Mouse (Mus musculus) forebrain, embryonic 16.5 days (tissue): ENCODE results near the gene B4galt3. TPM values are rescaled to one million over a fixed set of nuclear protein-coding genes. Genes with fewer than 3 reads are reported as not detected.

ENCODE experiments used
- ATAC-seq: fragments of 200-750 bp; cut with Nextera tagmentation; 2 replicates; pipeline ENCODE4 v1.8.0; 2017; ENCODE audit warnings: mild to moderate bottlenecking, moderate library complexity
- H3K27ac ChIP-seq: fragments of 300-500 bp; sonication (generic); 2 replicates; pipeline ENCODE4 v1.5.1; 2014; ENCODE audit warnings: low read length, control low read depth
- H3K27me3 ChIP-seq: fragments of 300-500 bp; sonication (generic); replicated peaks from 2 replicates; pipeline ENCODE4 v1.6.1; 2014; ENCODE audit warnings: low read length; ENCODE audit not compliant: control insufficient read depth, insufficient read depth
- H3K36me3 ChIP-seq: fragments of 300-500 bp; sonication (generic); 2 replicates; pipeline ENCODE4 v1.6.1; 2014; ENCODE audit not compliant: control insufficient read depth, insufficient read depth
- H3K4me1 ChIP-seq: fragments of 300-500 bp; sonication (generic); replicated peaks from 2 replicates; pipeline ENCODE4 v1.6.1; 2014; ENCODE audit warnings: low read length; ENCODE audit not compliant: control insufficient read depth, insufficient read depth
- H3K4me2 ChIP-seq: fragments of 300-500 bp; sonication (generic); 2 replicates; pipeline ENCODE4 v1.6.1; 2014; ENCODE audit warnings: mild to moderate bottlenecking, low read length, control low read depth
- H3K4me3 ChIP-seq: fragments of 300-500 bp; sonication (generic); replicated peaks from 2 replicates; pipeline ENCODE4 v1.5.1; 2014; ENCODE audit warnings: mild to moderate bottlenecking, low read length, control low read depth
- H3K9ac ChIP-seq: fragments of 300-500 bp; sonication (generic); replicated peaks from 2 replicates; pipeline ENCODE4 v1.6.1; 2014; ENCODE audit warnings: low read depth, low read length, control low read depth
- H3K9me3 ChIP-seq: fragments of 300-500 bp; sonication (generic); 2 replicates; pipeline ENCODE4 v1.6.1; 2016; ENCODE audit warnings: low read length; ENCODE audit not compliant: control insufficient read depth
- WGBS: fragments of 180-500 bp; shearing (Covaris S2); extraction: QIAGEN DNeasy Blood & Tissue Kit; methylation state at CpG from one replicate; pipeline ENCODE4 v1.1.7; 2014; 5-methylcytosine and 5-hydroxymethylcytosine counted together
- polyA plus RNA-seq: library from polyadenylated mRNA; unstranded; fragments of >200 nt; fragmentation: Nextera tagmentation; extraction: Ambion mirVana; gene quantifications from 2 replicates; pipeline ENCODE4 v1.2.1, GENCODE M21; 2015

The B4galt3 gene
- polyA plus RNA-seq, 1 experiment from 2014 or later: 114 TPM

DNA sequence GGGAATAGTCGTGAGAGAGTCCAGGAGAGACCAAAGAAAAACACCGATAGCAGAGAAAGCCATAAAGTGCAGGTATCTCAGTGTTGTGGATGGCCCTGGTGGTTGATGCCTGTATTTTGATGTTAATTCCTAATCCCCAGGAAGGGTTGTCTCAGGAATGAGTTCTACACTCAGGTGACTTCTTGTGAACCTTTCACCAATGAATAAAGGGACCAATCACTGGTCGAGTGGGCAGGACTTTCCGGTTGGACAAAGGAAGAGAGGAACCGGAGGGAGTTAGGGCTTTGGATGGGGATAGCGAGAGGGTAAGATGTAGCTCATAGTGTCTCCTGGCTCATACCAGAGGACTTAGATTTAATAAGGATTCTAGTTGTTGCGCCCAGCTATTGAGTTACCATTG is 49.6 kb downstream of the B4galt3 start:
- Histone ChIP-seq H3K27ac (no peak overlapping the region), H3K4me1 (no peaks in the 10 kb centered on the region), H3K4me3 (no peak overlapping the region), H3K9ac (no peak overlapping the region), H3K27me3 (no peaks in the 10 kb centered on the region; the same call in 1 of the 2 replicates), H3K4me2 (no peak overlapping the region), H3K9me3 (no peaks in the 10 kb centered on the region), H3K36me3 (no peaks in the 10 kb centered on the region)
- 10% methylated on average over 7 of the region's 7 CpGs for WGBS
- ATAC-seq: no peak

DNA sequence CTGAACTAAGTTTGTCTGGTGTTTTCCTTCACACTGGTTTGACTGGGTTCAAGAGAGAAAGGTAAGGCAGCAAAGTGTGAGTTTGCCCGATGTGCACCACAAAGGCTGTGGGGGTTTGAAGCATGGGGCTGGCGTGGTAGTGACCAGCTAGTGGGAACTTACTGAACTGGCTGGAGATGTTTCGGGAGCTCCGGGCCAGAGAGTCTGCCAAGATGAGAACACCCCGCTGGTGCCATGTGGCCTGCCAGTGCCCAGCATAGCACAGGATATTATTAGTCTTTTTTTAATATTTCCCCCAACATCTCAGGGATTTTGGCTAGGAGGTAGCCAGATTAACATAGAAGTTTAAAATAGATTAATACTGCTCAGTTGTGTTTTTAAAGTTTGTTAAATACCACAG is 50.0 kb downstream of the B4galt3 start:
- no peak overlapping the region for H3K9ac ChIP-seq
- WGBS: 14% methylated on average over 5 of the region's 5 CpGs
- no peaks in the 10 kb centered on the region; the same call in 1 of the 2 replicates for H3K27me3 ChIP-seq
- no peak overlapping the region for H3K27ac ChIP-seq
- H3K4me3 ChIP-seq: no peak overlapping the region
- H3K4me1 ChIP-seq: no peaks in the 10 kb centered on the region
- no peaks in the 10 kb centered on the region for H3K36me3 ChIP-seq
- H3K4me2 ChIP-seq: no peak overlapping the region
- no peaks in the 10 kb centered on the region for H3K9me3 ChIP-seq
- ATAC-seq: no peak

DNA sequence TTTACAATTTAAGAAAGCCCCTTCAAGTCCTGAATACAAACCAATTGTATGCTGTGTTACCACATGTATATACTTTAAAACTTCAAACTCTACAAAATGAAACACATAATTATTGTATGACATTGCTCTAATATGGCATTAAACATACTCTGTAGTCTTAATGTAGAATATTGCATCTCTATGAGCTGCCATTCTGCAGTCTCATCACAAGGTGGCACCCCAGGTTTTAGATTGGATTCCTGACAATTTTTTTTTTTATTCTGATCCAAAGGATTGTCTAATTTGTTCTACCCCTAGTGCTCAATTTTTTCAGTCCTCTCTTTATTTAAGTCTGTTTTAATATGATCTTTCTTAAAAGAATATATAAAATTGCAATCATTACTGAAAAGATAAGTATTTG is 51.3 kb downstream of the B4galt3 start:
- no peak overlapping the region for H3K4me2 ChIP-seq
- H3K4me3 ChIP-seq: no peak overlapping the region
- peaks cover 3% of the 10 kb centered on the region; the same call in 1 of the 2 replicates for H3K4me1 ChIP-seq
- no peak for ATAC-seq
- no peak overlapping the region for H3K9ac ChIP-seq
- no peaks in the 10 kb centered on the region for H3K36me3 ChIP-seq
- H3K27me3 ChIP-seq: no peaks in the 10 kb centered on the region; the same call in 1 of the 2 replicates
- H3K9me3 ChIP-seq: no peaks in the 10 kb centered on the region
- no peak overlapping the region for H3K27ac ChIP-seq

DNA sequence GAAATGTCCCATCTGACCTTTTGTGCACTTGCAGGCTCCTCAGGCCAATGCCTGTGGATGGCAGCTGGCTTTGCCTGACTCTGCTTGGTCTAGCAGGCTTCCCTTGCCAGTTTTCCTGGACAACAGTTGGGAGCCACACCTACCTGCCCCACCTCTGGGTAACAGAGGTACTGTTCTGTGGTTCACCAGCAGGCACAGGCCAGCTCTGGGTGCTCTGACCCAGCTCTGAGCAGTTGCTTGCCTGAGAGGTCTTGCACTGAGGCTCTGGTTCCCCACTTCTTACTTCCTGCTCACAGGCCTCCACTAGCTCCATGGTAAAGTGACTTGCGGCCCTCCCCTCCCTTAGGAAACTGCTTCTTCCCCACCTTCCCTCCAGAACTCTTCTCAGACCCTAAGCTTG is 51.9 kb downstream of the B4galt3 start:
- Histone ChIP-seq H3K36me3 (no peaks in the 10 kb centered on the region), H3K4me1 (peaks cover 3% of the 10 kb centered on the region), H3K27ac (no peak overlapping the region), H3K4me2 (no peak overlapping the region), H3K4me3 (no peak overlapping the region), H3K9ac (no peak overlapping the region), H3K9me3 (no peaks in the 10 kb centered on the region), H3K27me3 (no peaks in the 10 kb centered on the region; the same call in 1 of the 2 replicates)
- 100% methylated on average over 1 of the region's 1 CpGs for WGBS
- ATAC-seq: 0 out of 2 replicates have a peak, but pooled peaks have one; percentile 33

DNA sequence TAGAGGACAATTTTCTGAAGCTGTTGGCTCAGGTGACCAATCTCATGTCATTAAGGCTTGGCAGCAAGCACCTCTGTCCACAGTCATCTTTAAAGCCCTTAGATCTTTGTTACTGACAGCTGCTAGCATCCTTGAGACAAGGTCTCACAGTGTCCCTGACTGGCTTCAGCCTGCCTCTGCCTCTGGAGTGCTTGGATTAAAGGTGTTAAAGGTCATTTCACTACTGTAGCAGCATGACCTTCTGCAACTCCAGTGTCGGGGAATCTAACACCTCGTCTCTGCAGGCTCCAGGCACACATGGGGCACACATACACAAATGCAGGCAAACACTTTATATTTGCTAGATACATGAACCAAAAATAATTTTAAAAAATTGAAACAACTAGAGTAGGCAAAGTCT is 55.4 kb downstream of the B4galt3 start:
- ATAC-seq: no peak
- Histone ChIP-seq H3K9me3 (no peaks in the 10 kb centered on the region), H3K27me3 (no peaks in the 10 kb centered on the region), H3K9ac (no peak overlapping the region), H3K4me2 (no peak overlapping the region), H3K27ac (no peak overlapping the region), H3K4me1 (peaks cover 22% of the 10 kb centered on the region), H3K36me3 (no peaks in the 10 kb centered on the region), H3K4me3 (no peak overlapping the region)
- WGBS: 95% methylated on average over 2 of the region's 2 CpGs

Other genes with a start within 250 kb of the B4galt3 start
- 6.7 and 7.6 TPM in 2 replicates for gene Fcgr3, start 205.4 kb upstream of the B4galt3 start, polyA plus RNA-seq
- gene Cfap126, start 156.4 kb upstream of the B4galt3 start, polyA plus RNA-seq: 5.3 and 6.4 TPM in 2 replicates
- 206 and 226 TPM in 2 replicates for gene Sdhc, start 119.7 kb upstream of the B4galt3 start, polyA plus RNA-seq
- gene Mpz, start 119.6 kb upstream of the B4galt3 start, polyA plus RNA-seq: not detected in 2 replicates
- gene Pcp4l1, start 74.1 kb upstream of the B4galt3 start, polyA plus RNA-seq: 7.1 and 7.9 TPM in 2 replicates
- gene Nr1i3, start 56.4 kb upstream of the B4galt3 start, polyA plus RNA-seq: 0.29 and 0.48 TPM in 2 replicates
- gene Tomm40l, start 47.8 kb upstream of the B4galt3 start, polyA plus RNA-seq: 47.7 and 54.8 TPM in 2 replicates
- gene Apoa2, start 45.3 kb upstream of the B4galt3 start, polyA plus RNA-seq: 1.4 and 2.3 TPM in 2 replicates
- 15.7 and 17.6 TPM in 2 replicates for gene Fcer1g, start 36.0 kb upstream of the B4galt3 start, polyA plus RNA-seq
- 7.2 and 7.6 TPM in 2 replicates for gene Adamts4, start 19.9 kb upstream of the B4galt3 start, polyA plus RNA-seq
- 212 and 232 TPM in 2 replicates for gene Ndufs2, start 18.9 kb upstream of the B4galt3 start, polyA plus RNA-seq
- 47.6 and 49.2 TPM in 2 replicates for gene Ppox, start 10.9 kb downstream of the B4galt3 start, polyA plus RNA-seq
- 126 and 130 TPM in 2 replicates for gene Usp21, start 17.7 kb downstream of the B4galt3 start, polyA plus RNA-seq
- gene Ufc1, start 24.7 kb downstream of the B4galt3 start, polyA plus RNA-seq: 93.5 and 102 TPM in 2 replicates
- gene Dedd, start 58.8 kb downstream of the B4galt3 start, polyA plus RNA-seq: 55.5 and 61.7 TPM in 2 replicates
- 55.7 and 62.7 TPM in 2 replicates for gene Nit1, start 75.3 kb downstream of the B4galt3 start, polyA plus RNA-seq
- 118 and 156 TPM in 2 replicates for gene Pfdn2, start 75.3 kb downstream of the B4galt3 start, polyA plus RNA-seq
- 2.7 and 3.1 TPM in 2 replicates for gene Klhdc9, start 90.5 kb downstream of the B4galt3 start, polyA plus RNA-seq
- gene Nectin4, start 99.8 kb downstream of the B4galt3 start, polyA plus RNA-seq: 0.67 and 1.1 TPM in 2 replicates
- 0.48 and 0.81 TPM in 2 replicates for gene Arhgap30, start 118.6 kb downstream of the B4galt3 start, polyA plus RNA-seq
- gene Usf1, start 141.0 kb downstream of the B4galt3 start, polyA plus RNA-seq: 207 and 226 TPM in 2 replicates
- gene Tstd1, start 148.5 kb downstream of the B4galt3 start, polyA plus RNA-seq: 10.1 and 11.4 TPM in 2 replicates
- 7.8 and 10.2 TPM in 2 replicates for gene F11r, start 167.2 kb downstream of the B4galt3 start, polyA plus RNA-seq
- gene Alyref2, start 233.2 kb downstream of the B4galt3 start, polyA plus RNA-seq: 32.6 and 33.2 TPM in 2 replicates